Mouse (Mus musculus) lung, embryonic 14.5 days (tissue): ENCODE results near the gene Sec22a. TPM values are rescaled to one million over a fixed set of nuclear protein-coding genes. Genes with fewer than 3 reads are reported as not detected.

Source experiments
- ATAC-seq: fragments of 200-750 bp; cut with Nextera tagmentation; 2 replicates; pipeline ENCODE4 v1.8.0; 2017; ENCODE audit warnings: mild to moderate bottlenecking, moderate TSS enrichment, moderate library complexity; ENCODE audit not compliant: insufficient read depth
- DNase-seq: peaks from one replicate; pipeline ENCODE4 v3.0.0-alpha.2; 2015
- H3K27ac ChIP-seq: fragments of 300-500 bp; sonication (generic); 2 replicates; pipeline ENCODE4 v1.5.1; 2014; ENCODE audit warnings: low read depth, mild to moderate bottlenecking, moderate library complexity
- H3K27me3 ChIP-seq: fragments of 300-500 bp; sonication (generic); 2 replicates; pipeline ENCODE4 v1.6.1; 2014; ENCODE audit warnings: low read length, control low read depth; ENCODE audit not compliant: insufficient read depth
- H3K36me3 ChIP-seq: fragments of 300-500 bp; sonication (generic); 2 replicates; pipeline ENCODE4 v1.6.1; 2014; ENCODE audit warnings: control low read depth; ENCODE audit not compliant: insufficient read depth
- H3K4me1 ChIP-seq: fragments of 300-500 bp; sonication (generic); 2 replicates; pipeline ENCODE4 v1.6.1; 2014; ENCODE audit warnings: antibody characterized with exemption, control low read depth; ENCODE audit not compliant: insufficient read depth
- H3K4me2 ChIP-seq: fragments of 300-500 bp; sonication (generic); 2 replicates; pipeline ENCODE4 v1.6.1; 2014; ENCODE audit warnings: mild to moderate bottlenecking
- H3K4me3 ChIP-seq: fragments of 300-500 bp; sonication (generic); 2 replicates; pipeline ENCODE4 v1.5.1; 2014; ENCODE audit warnings: low read depth, low read length
- H3K9ac ChIP-seq: fragments of 300-500 bp; sonication (generic); 2 replicates; pipeline ENCODE4 v1.6.1; 2014
- H3K9me3 ChIP-seq: fragments of 300-500 bp; sonication (generic); 2 replicates; pipeline ENCODE4 v1.6.1; 2016; ENCODE audit warnings: low read depth, low read length, control low read depth
- CTCF ChIP-seq: IDR thresholded peaks from 2 replicates; pipeline ENCODE4 v1.5.1; 2016; ENCODE audit warnings: antibody characterized with exemption, low read depth
- WGBS: fragments of 180-500 bp; shearing (Covaris S2); extraction: QIAGEN DNeasy Blood & Tissue Kit; methylation state at CpG from one replicate; pipeline ENCODE4 v1.1.7; 2014; 5-methylcytosine and 5-hydroxymethylcytosine counted together
- polyA plus RNA-seq: library from polyadenylated mRNA; unstranded; fragments of >200 nt; fragmentation: Nextera tagmentation; extraction: Ambion mirVana; gene quantifications from 2 replicates; pipeline ENCODE4 v1.2.1, GENCODE M21; 2014

Sec22a gene
- polyA plus RNA-seq, 1 experiment from 2014 or later, result 52.1 TPM

DNA sequence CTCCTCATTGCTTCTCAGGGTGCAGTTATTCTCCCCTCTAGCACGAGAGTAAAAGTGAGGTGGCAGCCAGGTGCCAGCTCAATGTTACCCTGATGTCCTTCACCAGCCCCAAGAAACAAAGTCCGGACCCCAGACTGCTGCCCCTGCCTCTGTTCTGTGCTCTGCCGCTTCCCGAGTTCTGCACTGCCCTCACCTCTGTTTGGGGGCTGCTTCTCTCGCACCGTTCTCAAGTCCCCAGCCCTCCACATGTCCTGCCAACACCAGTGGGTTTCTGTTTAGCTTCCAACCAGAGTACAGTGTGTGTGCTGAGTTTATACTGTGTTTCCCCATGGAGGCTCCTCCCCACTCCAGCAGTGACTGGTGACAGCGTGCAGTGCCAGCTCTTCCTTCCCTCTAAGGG is 58.5 kb downstream of the Sec22a start:
- ATAC-seq (no peak), DNase-seq (no peak)
- H3K27me3 ChIP-seq, result no peaks in the 10 kb centered on the region
- no peak overlapping the region for H3K4me2 ChIP-seq
- TF ChIP-seq CTCF, result no peak
- H3K27ac ChIP-seq, result no peak overlapping the region
- 77% methylated on average over 7 of the region's 7 CpGs for WGBS
- no peak overlapping the region for H3K4me3 ChIP-seq
- H3K4me1 ChIP-seq, result no peaks in the 10 kb centered on the region
- H3K9me3 ChIP-seq, result no peaks in the 10 kb centered on the region
- H3K9ac ChIP-seq, result no peak overlapping the region
- 0 out of 2 replicates have a peak, but pooled peaks cover 5% of the 10 kb centered on the region for H3K36me3 ChIP-seq

DNA sequence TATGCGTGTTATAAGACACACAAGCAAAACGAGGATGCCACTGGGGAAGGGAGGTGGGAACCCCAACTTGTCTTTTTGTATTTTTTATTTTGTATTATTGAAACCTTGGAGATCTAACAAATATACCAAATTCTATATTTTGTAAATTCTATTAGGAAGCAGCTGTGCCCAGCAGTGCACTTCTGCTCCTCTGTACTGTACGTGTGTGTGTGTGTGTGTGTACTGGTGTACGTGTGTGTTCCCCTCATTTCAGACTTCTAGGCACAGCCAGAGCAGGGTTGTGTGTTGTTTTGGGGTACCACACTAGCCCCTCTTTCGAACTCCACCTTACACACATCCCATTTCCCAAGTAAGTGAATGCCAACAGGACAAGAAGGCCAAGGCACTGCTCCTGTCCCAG is 59.3 kb downstream of the Sec22a start:
- Histone ChIP-seq H3K9me3 (no peaks in the 10 kb centered on the region), H3K4me1 (no peaks in the 10 kb centered on the region), H3K4me3 (no peak overlapping the region), H3K36me3 (0 out of 2 replicates have a peak, but pooled peaks cover 5% of the 10 kb centered on the region), H3K27me3 (no peaks in the 10 kb centered on the region), H3K27ac (no peak overlapping the region), H3K4me2 (no peak overlapping the region), H3K9ac (no peak overlapping the region)
- 84% methylated on average over 5 of the region's 5 CpGs for WGBS
- no peak for TF ChIP-seq CTCF
- DNase-seq (no peak), ATAC-seq (no peak)

DNA sequence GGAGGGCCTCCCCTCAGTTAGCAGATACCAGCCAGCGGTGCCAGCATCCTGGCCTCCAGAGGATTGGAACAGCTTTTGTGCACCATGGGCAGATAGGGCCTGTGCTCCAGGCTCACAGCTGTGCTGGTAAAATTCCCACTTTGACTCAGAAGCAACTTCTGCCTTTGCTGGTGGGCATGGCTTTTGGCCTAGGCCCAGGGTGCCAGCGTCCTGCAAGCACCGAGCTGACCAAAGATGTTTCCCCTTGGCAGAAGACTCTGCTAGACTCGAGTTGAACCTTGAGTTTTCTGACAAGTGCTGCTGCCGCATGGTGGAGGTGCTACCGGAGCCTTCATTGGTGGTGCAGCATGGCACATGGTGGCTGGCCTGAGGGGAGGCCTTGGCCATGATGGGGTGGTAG is 60.0 kb downstream of the Sec22a start:
- no peak overlapping the region for H3K27ac ChIP-seq
- ATAC-seq, result no peak
- DNase-seq, result no peak
- TF ChIP-seq CTCF, result no peak
- H3K27me3 ChIP-seq, result no peaks in the 10 kb centered on the region
- H3K36me3 ChIP-seq, result 0 out of 2 replicates have a peak, but pooled peaks cover 5% of the 10 kb centered on the region
- H3K4me1 ChIP-seq, result no peaks in the 10 kb centered on the region
- no peaks in the 10 kb centered on the region for H3K9me3 ChIP-seq
- WGBS, result 91% methylated on average over 6 of the region's 6 CpGs
- H3K4me2 ChIP-seq, result no peak overlapping the region
- no peak overlapping the region for H3K9ac ChIP-seq
- no peak overlapping the region for H3K4me3 ChIP-seq

DNA sequence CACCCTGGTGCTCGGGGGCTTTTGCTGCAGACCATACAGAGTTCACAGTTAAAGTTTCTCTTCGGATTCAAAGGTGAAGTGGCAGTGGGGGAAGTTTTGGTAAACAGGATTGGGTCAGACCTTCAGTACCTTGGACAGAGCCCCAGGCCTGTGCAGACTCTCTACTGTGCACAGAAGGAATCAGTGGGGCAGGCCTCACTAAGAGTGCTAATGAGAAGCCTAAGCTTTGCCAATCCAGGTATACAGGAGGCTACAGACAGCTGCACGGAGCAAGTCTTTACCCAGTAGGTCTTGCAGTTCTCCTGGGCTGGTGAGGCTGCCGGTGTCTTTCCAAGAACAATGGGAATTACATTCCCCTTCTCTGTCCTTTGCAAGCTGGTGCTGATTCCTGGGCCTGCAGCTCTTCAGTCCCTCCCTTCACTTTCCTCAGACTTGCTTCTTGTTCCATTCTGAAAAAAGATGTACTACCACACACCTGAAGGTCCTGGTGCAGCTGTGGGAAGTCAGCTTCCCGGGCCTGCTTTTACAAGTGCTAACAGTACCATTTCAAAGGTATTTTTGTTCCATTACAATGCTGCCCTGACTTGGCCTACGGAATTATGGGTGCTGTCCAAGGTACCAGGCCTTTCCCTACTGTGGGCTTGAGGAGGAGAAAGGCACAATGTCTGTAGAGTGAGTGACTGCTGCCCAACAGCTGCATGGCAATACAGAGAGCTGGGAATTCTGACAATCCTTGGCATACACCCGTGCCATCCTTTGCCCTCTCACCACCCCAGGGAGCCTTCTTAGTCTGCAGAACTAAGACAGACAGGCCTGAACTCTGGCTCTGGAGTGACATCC is 61.1 kb downstream of the Sec22a start:
- ATAC-seq, result no peak
- Histone ChIP-seq H3K4me3 (no peak overlapping the region), H3K4me1 (no peaks in the 10 kb centered on the region), H3K36me3 (0 out of 2 replicates have a peak, but pooled peaks cover 5% of the 10 kb centered on the region), H3K4me2 (no peak overlapping the region), H3K9ac (no peak overlapping the region), H3K27ac (no peak overlapping the region), H3K9me3 (no peaks in the 10 kb centered on the region), H3K27me3 (no peaks in the 10 kb centered on the region)
- WGBS, result 35% methylated on average over 7 of the region's 7 CpGs
- no peak for TF ChIP-seq CTCF
- peak; percentile 81 for DNase-seq

DNA sequence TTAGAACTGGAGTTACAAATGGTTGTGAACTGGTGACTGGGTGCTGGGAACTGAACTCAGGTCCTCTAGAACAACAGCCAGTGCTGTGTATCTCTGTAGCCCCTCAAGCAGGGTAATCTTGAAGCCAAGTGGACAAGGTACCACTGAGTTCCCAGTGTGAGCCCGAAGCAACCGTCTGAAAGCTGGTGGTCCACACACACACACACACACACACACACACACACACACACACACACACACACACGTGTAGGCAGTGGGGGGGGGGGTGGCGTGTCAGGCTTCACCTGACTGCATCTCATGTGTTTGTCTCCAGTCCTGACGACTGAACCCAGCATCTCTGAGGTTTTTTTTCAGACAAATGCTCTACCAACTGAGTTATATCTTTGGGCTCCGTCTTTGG is 63.6 kb downstream of the Sec22a start:
- 0 out of 2 replicates have a peak, but pooled peaks cover 5% of the 10 kb centered on the region for H3K36me3 ChIP-seq
- no peaks in the 10 kb centered on the region for H3K9me3 ChIP-seq
- H3K4me1 ChIP-seq, result no peaks in the 10 kb centered on the region
- no peaks in the 10 kb centered on the region for H3K27me3 ChIP-seq
- H3K4me2 ChIP-seq, result no peak overlapping the region
- 82% methylated on average over 6 of the region's 6 CpGs for WGBS
- TF ChIP-seq CTCF, result no peak
- no peak overlapping the region for H3K4me3 ChIP-seq
- no peak overlapping the region for H3K27ac ChIP-seq
- H3K9ac ChIP-seq, result no peak overlapping the region
- DNase-seq (no peak), ATAC-seq (no peak)

DNA sequence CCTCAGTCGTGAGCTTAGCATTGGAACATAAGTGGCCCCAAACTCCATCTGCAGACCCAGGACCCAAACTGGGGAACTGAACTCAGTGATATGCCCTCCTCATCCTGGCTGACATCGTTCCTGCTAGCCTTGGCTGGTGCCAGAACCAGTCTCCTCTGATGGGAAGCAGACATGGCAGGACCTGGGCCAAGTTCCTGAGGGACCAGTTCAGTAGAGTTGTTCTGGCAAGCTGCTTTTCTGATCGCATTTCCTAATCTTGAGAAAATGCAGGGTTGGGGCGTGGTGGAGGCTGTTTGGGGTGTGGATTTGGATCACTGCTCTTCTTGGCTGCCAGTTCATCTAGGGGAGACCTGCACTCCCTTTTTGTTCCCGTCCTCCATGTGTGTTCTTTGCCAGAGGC is 65.9 kb downstream of the Sec22a start:
- no peaks in the 10 kb centered on the region for H3K4me1 ChIP-seq
- no peak overlapping the region for H3K27ac ChIP-seq
- no peaks in the 10 kb centered on the region for H3K36me3 ChIP-seq
- TF ChIP-seq CTCF, result no peak
- H3K4me2 ChIP-seq, result no peak overlapping the region
- no peak overlapping the region for H3K4me3 ChIP-seq
- H3K27me3 ChIP-seq, result no peaks in the 10 kb centered on the region
- no peaks in the 10 kb centered on the region for H3K9me3 ChIP-seq
- DNase-seq (no peak), ATAC-seq (no peak)
- 76% methylated on average over 5 of the region's 5 CpGs for WGBS
- H3K9ac ChIP-seq, result no peak overlapping the region

DNA sequence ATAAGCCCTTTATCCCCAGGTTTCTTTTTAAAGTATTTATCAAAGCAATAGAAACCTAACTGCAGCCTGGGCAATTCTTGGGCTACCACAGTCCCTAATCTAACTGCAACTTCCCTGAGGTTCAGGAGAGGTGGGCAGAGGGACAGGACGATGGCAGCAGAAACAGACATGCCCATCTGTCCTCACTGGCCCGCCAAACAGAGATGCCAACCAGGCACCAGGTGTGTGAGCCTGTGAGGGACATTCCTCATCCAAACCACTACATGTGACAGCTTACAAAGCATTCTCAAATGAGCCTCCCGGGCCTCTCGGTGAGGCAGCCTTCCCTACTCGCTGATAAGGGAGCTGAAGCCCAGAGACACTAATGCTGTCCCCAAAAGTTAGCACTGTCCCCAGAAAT is 76.5 kb downstream of the Sec22a start:
- 76% methylated on average over 5 of the region's 5 CpGs for WGBS
- ATAC-seq (no peak), DNase-seq (no peak)
- no peak overlapping the region for H3K9ac ChIP-seq
- H3K9me3 ChIP-seq, result no peaks in the 10 kb centered on the region
- no peak overlapping the region for H3K4me2 ChIP-seq
- no peaks in the 10 kb centered on the region for H3K27me3 ChIP-seq
- no peak overlapping the region for H3K27ac ChIP-seq
- H3K4me1 ChIP-seq, result no peaks in the 10 kb centered on the region
- TF ChIP-seq CTCF, result no peak
- H3K4me3 ChIP-seq, result no peak overlapping the region
- H3K36me3 ChIP-seq, result no peaks in the 10 kb centered on the region
